Mouse (Mus musculus): ENCODE results near the gene Olfr90.

Gene Olfr90

DNA sequence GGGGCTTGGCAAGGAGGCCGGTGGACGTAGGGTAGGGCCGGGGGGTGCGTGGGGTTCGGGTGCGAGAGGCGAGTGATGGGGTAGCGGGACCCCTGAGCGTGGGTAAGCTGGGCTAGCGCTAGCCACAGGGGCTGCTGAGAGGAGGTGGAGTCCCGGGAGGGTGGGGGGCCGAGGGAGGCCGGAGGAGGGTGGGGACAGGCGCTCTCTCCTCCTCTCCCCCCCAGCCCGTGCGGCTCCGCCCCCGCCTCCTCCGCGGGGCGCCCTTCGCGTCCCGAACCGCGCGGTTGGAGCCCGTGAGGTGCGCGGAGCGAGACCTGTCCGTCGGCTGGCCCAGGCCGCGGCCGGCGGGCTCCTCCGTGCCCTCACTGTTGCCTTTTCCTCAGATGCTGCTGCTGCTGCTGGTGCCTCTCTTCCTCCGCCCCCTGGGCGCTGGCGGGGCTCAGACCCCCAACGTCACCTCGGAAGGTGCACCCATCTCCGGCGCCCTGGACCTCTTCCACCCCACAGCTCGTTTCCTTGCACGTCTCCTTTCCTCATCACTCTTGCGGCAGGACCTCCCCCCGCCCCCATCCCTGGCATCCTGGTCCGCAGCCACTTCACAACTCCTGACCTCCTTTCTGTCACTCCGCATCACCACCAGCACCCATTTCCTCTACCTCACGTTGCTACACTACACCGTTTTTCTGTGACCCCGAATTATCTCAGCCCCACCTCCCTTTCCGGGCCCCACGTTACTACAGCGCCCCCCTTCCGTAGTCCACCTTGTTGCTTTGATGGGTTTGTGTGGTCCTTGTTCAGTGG lies 41.8 kb downstream of the Olfr90 start:
- POLR2A ChIA-PET: interaction anchor here (0.6 to 31.8 kb wide), 77 partner anchors 8 to 1164 kb away, joined by 3 to 863 read pairs (median 5); partner anchors contain the start of genes 2410137M14Rik (in 4 of the 4), Rnf39 (in 2 of the 4), H2-M5 (in 1 of the 4) and Mog (in 1 of the 4)
- CTCF ChIA-PET: interaction anchor here (0.6 to 1.6 kb wide), 16 partner anchors 19 to 210 kb away, joined by 3 to 10 read pairs (median 4); partner anchors contain the start of gene Trim26 (in 1 of the 4)

DNA sequence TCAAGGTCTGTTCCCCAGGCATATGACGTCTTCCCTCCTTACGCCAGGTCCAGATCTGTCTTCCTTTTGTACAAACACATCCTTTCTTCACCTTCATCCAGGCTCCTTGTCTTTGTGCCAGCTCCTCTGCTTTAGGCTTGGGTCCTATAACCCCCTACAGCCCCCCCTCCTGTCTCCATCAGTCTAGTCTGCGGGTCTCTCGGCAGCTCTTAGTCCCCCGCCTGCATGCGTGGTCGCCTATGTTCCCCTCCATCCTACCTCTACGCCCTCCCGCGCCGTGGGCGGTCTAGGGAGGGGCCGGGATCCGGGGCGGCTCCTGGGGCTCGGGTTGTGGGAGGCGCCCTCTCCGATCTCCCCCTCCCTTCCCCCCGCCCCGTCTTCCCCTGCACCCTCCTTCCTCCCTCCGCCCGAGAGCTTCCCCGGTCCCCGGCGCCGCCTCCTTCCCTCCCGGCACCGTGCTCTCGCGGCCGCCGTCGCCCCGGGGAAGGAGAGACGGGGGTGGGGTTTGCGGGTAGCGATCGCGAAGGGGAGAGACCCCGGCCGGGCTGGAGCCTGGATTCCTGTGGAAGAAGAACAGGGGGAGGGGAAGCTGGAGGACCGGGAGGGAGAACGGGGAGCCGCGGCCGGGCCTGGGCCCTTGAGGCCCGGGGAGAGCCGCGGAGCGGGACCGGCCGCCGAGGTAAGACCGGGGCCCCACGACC lies 42.5 kb downstream of the Olfr90 start, which contains the start of gene Gabbr1:
Gabbr1 (plus strand) TSS at position 356 of the 701 bp plus-strand sequence.
- ChIA-PET POLR2A (interaction anchor here (0.6 to 31.8 kb wide), 88 partner anchors 7 to 1163 kb away, joined by 3 to 863 read pairs (median 5); partner anchors contain the start of genes 2410137M14Rik (in 4 of the 4), Mog (in 2 of the 4), Rnf39 (in 2 of the 4) and H2-M5 (in 1 of the 4)), CTCF (interaction anchor here (0.6 to 1.6 kb wide), 20 partner anchors 18 to 1461 kb away, joined by 3 to 10 read pairs (median 4); partner anchors contain the start of gene Trim26 (in 1 of the 4))

DNA sequence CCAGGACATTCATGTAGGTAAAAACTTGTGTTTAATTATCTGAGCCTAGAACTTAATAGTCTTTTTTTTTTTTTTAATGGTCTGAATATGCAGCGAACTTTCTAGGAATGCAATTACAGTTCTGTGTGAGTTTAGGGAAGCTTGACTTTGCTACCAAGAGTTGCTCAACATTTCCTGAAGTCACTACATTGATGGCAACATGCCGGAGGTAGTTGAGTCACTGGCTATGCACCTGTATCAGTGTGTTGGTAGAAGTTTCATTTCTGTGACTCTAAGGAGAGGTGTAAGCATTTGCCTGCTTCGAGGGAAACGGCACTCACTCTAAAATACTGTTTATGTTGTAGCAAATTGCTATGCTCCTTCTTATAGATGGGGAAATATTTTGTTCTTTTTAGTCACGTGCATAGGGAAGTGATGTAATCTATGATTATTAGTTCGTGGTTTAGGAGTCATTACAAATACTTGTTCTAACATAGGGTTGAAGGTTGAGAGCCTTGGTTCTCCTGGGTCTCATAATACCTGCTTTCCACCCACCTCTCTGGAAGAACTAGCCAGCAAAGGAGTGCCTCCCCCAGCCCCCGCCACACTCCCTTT lies 43.6 kb downstream of the Olfr90 start:
- ChIA-PET CTCF (interaction anchor here in 3 of 4 experiments (0.5 to 1.4 kb wide), 6 partner anchors 10 to 208 kb away, joined by 3 to 6 read pairs (median 4); partner anchors contain the start of gene Trim26 (in 1 of the 3)), POLR2A (interaction anchor here (0.6 to 31.8 kb wide), 66 partner anchors 7 to 208 kb away, joined by 3 to 863 read pairs (median 6); partner anchors contain the start of genes 2410137M14Rik (in 4 of the 4), Mog (in 1 of the 4), Rnf39 (in 1 of the 4) and Trim26 (in 1 of the 4))

DNA sequence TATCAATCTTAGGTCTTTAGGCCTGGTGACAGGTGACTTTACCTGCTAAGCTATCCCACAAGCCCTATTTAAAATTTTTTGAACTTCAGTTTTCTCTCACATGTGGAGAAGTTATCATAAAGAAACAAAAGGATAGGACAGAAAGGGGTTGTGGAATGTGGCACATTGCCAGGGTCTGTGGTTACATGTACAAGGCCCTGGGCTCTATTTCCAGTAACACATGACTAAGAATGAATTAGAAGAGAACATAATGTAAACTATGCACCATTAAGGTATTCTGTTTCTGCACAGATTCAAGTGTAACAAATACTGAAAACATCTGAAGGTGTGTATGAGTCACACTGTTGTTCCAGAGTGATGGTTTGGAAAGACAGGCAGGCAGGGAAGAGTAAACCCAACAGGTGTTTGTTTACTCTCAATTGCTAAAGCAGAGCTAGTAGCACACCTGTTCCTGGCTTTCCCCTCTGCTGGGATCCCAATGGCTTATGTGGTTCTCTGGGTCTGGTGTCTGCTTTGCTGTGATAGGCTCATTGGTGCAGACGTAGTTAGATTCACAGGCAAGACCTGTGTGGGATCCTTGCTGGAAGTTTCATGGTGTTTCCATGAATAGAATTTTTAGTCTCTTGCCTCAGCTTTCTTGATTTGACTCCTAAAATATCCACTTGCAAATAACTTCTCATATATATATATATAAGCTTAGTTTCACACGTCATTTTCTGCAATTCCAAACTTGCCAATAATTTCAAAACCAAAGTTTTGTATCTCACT lies 49.0 kb downstream of the Olfr90 start:
- ChIA-PET CTCF (interaction anchor here in 1 of 4 experiments (0.6 kb wide), 1 partner anchor 1165 kb away, joined by 5 read pairs; no protein-coding TSS in a partner anchor), POLR2A (interaction anchor here in 3 of 4 experiments (0.6 to 2.7 kb wide), 12 partner anchors 10 to 68 kb away, joined by 3 to 12 read pairs (median 4); no protein-coding TSS in a partner anchor)

Data from embryonic stem cell, embryonic (primary cell).